Mouse (Mus musculus): ENCODE measurements around the gene 4930505A04Rik. TPM values are rescaled to one million over a fixed set of nuclear protein-coding genes. Genes with fewer than 3 reads are reported as not detected.

Gene 4930505A04Rik
- total RNA-seq, 2 experiments from 2014 or later, result 0.89 to 1.2 TPM

Other genes with a start within 250 kb of the 4930505A04Rik start
- gene Sptbn1, start 203.7 kb downstream of the 4930505A04Rik start, total RNA-seq (2021), result 100 to 1,000 TPM; 537 TPM
- 10 to 100 TPM; 20.9 to 23.6 TPM for gene Acyp2, start 177.8 kb upstream of the 4930505A04Rik start, total RNA-seq (2021)

Data from layer of hippocampus, adult 18-20 months (tissue).